Mouse (Mus musculus) erythroblast, embryonic 14.5 days (primary cell): ENCODE measurements around the gene Vps13a.

Experiments used
- GATA1 ChIP-seq: IDR thresholded peaks from 2 replicates; pipeline ENCODE4 v1.6.1; 2012; ENCODE audit warnings: low read length, inconsistent platforms, mixed read lengths
- TAL1 ChIP-seq: IDR thresholded peaks from 3 replicates; pipeline ENCODE4 v1.6.1; 2012; ENCODE audit warnings: low read length, inconsistent platforms, mixed read lengths

- TF ChIP-seq GATA1 (no peak), TAL1 (no peak)
Measured at GRCm38 (mm10) chr19:16779786-16780185, 947 bp downstream of the Vps13a start.
